Mouse (Mus musculus): ENCODE results near the gene Gm21680.
"Not testable (repeated sequence)": the region's sequence is repeated elsewhere in the genome, so short reads cannot be mapped to it uniquely, and the experiment has no call there.

Gm21680 gene

DNA sequence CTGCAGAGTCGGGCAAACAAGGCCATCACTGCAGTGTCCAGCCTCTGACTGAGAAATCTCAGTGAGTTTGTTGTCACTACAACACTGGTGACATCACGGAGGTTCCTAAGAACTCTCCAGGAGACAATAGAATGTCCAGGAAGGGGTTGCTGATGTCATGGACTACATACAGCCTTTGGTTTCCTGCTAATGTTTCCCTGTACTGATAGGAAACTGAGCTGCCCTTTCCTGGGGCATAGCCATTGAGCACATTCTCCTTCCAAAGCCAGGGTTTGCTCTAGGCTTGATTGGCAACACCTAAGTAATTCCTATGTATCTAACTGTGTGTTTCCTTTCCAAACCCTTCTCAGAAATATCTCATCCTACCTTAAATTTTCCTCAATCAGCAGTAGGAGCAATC, at the start of gene Gm21680:
Gm21680 (minus strand) TSS at position 101 of the 400 bp plus-strand sequence.
- not testable (repeated sequence) for DNase-seq (ENCODE audit: low spot score)

- not testable (repeated sequence) for DNase-seq (ENCODE audit: low spot score)
These were observed 35.2 kb upstream of the Gm21680 start for GRCm38 (mm10) chr5:26007697-26008096.

- DNase-seq (ENCODE audit: low spot score): peak; percentile 4
These were observed 34.7 kb upstream of the Gm21680 start for GRCm38 (mm10) chr5:26006937-26007695.

DNA sequence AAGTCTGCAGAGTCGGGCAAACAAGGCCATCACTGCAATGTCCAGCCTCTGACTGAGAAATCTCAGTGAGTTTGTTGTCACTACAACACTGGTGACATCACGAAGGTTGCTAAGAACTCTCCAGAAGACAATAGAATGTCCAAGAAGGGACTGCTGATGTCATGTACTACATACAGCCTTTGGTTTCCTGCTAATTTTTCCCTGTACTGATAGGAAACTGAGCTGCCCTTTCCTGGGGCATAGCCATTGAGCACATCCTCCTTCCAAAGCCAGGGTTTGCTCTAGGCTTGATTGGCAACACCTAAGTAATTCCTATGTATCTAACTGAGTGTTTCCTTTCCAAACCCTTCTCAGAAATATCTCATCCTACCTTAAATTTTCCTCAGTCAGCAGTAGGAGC, 32.2 kb upstream of the Gm21680 start, which contains the start of gene Gm1979:
Gm1979 (minus strand) TSS at position 101 of the 400 bp plus-strand sequence.
- not testable (repeated sequence) for DNase-seq (ENCODE audit: low spot score)

DNA sequence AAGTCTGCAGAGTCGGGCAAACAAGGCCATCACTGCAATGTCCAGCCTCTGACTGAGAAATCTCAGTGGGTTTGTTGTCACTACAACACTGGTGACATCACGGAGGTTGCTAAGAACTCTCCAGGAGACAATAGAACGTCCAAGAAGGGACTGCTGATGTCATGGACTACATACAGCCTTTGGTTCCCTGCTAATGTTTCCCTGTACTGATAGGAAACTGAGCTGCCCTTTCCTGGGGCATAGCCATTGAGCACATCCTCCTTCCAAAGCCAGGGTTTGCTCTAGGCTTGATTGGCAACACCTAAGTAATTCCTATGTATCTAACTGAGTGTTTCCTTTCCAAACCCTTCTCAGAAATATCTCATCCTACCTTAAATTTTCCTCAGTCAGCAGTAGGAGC, 16.1 kb upstream of the Gm21680 start, which contains the start of gene Gm21698:
Gm21698 (minus strand) TSS at position 101 of the 400 bp plus-strand sequence.
- not testable (repeated sequence) for DNase-seq (ENCODE audit: low spot score)

- not testable (repeated sequence) for DNase-seq (ENCODE audit: low spot score)
These were observed 15.4 kb downstream of the Gm21680 start for GRCm38 (mm10) chr5:25957050-25957449.

DNA sequence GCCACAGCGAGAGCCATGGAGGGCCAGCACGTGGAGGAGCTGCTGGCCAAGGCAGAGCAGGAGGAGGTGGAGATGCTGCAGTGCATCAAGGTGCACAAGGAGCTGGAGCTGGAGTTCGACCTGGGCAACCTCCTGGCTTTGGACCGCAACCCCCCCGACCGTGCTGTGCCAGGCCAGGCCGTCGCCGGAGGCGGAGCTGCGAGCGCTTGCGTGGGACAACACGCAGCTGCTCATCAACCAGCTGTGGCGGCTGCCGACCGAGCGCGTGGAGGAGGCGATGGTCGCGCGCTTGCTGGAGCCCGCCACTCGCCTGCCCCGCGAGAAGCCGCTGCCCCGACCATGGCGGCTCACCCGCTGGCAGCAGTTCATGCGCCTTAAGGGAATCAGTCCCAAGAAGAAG, 15.9 kb downstream of the Gm21680 start:
- not testable (repeated sequence) for DNase-seq (ENCODE audit: low spot score)

- not testable (repeated sequence) for DNase-seq (ENCODE audit: low spot score)
These were observed 18.1 kb downstream of the Gm21680 start, which contains the start of gene Gm21671 for GRCm38 (mm10) chr5:25954317-25954716. TSS of gene Gm21671 (minus strand) at chr5:25954417.

DNA sequence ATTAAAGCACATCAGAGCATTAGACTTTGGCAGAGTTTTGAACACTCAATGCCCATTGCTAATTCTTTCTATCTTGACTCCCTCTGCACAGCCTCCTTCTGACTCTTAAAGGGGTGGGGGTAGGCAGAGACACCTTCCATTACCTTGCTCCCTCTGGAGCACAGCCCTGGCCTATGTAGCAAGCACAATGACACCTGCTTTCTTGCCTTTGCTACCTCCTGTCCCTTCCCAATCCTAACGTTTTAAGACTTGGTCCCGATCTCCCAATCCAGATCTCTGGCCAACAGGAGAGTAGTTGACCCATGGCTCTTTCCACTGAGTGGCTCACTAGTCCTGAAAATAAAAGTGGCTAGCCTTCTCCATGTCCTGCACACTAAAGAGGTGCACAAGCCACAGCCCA, 27.1 kb downstream of the Gm21680 start:
- DNase-seq (ENCODE audit: low spot score): not testable (repeated sequence)

GRCm38 (mm10) chr5:25942281-25942680, 30.2 kb downstream of the Gm21680 start, which contains the start of gene Gm21663:
TSS of gene Gm21663 (minus strand) at chr5:25942381.
- DNase-seq (ENCODE audit: low spot score): not testable (repeated sequence)

All from urinary bladder, postnatal 14 days (tissue).